Mouse (Mus musculus): Measurements from ENCODE around the gene 4933428G20Rik. TPM values are rescaled to one million over a fixed set of nuclear protein-coding genes. Genes with fewer than 3 reads are reported as not detected.

The 4933428G20Rik gene
- 0.71 and 0.89 TPM in 2 replicates for polyA plus RNA-seq (2015; fragmentation: Nextera tagmentation; extraction: Ambion mirVana)

DNA sequence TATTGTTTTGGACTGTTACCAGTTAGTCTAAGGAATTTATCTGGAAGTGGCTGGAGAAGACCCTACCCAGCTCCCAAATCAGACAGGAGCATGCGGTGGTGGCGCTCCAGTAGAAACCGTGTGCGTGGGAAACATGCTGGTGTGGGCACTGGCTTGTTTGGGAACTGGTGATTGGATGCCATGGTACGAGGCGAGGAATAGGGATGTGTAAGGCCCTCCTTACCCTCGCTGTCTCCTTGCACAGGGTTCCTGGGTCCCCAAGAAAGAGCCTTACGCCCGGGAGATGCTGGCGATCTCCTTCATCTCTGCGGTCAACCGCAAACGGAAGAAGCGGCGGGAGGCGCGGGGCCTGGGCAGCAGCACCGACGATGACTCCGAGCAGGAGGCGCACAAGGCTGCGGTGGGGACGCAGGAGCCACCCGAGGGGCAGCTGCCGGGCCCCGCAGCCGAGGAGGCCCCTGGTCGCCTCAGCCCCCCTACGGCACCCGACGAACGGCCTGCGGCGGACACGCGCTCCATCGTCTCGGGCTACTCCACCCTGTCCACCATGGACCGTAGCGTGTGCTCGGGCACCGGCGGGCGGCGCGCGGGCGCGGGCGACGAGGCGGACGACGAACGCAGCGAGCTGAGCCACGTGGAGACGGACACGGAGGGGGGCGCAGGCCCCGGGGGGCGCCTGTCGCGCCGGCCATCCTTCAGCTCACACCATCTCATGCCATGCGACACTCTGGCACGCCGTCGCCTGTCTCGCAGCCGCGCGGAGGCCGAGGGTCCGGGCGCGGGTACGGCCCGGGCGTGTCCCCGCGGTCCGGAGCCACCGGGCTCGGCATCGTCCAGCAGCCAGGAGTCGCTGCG is at the start of gene 4933428G20Rik:
4933428G20Rik (minus strand) TSS at position 476 of the 855 bp plus-strand sequence.
- Histone ChIP-seq H3K9me3 (no peaks in the 10 kb centered on the region), H3K9ac (no peak within 1 kb of the TSS), H3K4me2 (peak within 1 kb of the TSS; percentile 39), H3K27me3 (replicated peaks) (peaks cover 26% of the 10 kb centered on the region), H3K36me3 (peaks cover 6% of the 10 kb centered on the region; the same call in 1 of the 2 replicates), H3K4me3 (replicated peaks) (peak within 1 kb of the TSS; percentile 16), H3K4me1 (0 out of 2 replicates have a peak, but pooled peaks cover 11% of the 10 kb centered on the region), H3K27ac (no peak within 1 kb of the TSS)
- 40% methylated on average over 87 of the region's 88 CpGs for WGBS
- no peak for ATAC-seq (ENCODE audit: insufficient read depth, low FRiP score, low read depth)

DNA sequence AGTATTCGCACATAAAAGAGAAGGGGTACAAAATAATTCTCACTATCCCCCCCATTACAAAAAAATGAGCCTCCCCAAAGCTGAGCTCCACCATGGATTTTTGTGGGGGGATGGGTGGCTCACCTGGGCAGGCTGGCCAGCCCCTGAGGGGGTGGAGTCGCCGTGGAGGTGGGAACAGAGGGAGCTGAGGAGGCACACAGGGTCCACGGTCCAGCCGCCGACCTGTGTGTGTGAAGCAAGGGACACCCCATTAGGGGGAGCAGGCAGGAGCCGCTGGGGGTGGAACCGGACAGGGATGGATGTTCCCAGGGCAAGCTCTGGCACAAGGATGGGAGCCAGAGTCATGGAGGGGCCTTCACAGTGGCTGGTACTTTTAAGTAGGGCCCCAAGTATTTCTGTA is 48.6 kb upstream of the 4933428G20Rik start:
- Histone ChIP-seq H3K27me3 (replicated peaks) (peaks cover 84% of the 10 kb centered on the region), H3K4me2 (no peak overlapping the region), H3K36me3 (no peaks in the 10 kb centered on the region), H3K27ac (no peak overlapping the region), H3K9me3 (no peaks in the 10 kb centered on the region), H3K4me3 (replicated peaks) (no peak overlapping the region), H3K4me1 (peaks cover 9% of the 10 kb centered on the region), H3K9ac (no peak overlapping the region)
- no peak for ATAC-seq (ENCODE audit: insufficient read depth, low FRiP score, low read depth)
- 47% methylated on average over 8 of the region's 8 CpGs for WGBS

DNA sequence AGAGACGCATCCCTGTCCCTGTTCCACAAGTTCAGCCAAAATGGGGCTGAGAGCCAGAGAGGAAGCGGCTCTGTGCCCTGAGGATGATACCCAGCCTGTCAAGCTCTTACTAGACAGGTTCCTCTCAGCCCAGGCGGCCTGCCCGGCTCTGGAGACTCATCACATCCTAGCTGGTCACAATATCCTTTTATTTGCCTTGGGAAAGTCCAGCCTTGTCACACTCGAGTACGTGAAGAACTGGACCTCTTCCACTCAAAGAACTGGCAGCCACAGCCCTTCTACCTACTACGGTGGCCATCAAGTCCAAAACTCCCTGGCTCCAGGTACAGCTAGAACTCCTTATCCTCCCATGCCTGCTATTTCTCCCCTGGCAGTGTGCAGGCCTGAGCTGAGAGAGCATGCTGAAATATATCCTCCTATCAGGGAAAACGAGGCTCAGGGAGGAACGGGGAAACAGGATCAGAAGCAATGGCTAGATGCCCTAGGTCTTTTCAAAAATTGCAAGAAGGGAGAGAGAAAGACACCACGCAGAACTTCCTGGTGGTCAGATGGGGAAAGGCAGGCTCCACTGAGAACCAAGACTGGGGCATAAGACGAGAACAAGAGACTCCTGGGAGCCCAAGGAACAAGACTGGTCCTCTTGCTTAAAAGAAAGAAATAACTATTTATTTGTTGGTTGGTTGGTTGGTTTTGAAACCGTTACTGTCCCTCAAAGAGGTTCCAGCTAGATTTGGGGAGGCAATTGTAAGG is 48.0 kb upstream of the 4933428G20Rik start:
- Histone ChIP-seq H3K36me3 (no peaks in the 10 kb centered on the region), H3K4me2 (no peak overlapping the region), H3K4me3 (replicated peaks) (no peak overlapping the region), H3K4me1 (peaks cover 9% of the 10 kb centered on the region), H3K9ac (no peak overlapping the region), H3K27me3 (replicated peaks) (peaks cover 90% of the 10 kb centered on the region), H3K27ac (no peak overlapping the region), H3K9me3 (no peaks in the 10 kb centered on the region)
- no peak for ATAC-seq (ENCODE audit: insufficient read depth, low FRiP score, low read depth)
- 66% methylated on average over 12 of the region's 12 CpGs for WGBS

DNA sequence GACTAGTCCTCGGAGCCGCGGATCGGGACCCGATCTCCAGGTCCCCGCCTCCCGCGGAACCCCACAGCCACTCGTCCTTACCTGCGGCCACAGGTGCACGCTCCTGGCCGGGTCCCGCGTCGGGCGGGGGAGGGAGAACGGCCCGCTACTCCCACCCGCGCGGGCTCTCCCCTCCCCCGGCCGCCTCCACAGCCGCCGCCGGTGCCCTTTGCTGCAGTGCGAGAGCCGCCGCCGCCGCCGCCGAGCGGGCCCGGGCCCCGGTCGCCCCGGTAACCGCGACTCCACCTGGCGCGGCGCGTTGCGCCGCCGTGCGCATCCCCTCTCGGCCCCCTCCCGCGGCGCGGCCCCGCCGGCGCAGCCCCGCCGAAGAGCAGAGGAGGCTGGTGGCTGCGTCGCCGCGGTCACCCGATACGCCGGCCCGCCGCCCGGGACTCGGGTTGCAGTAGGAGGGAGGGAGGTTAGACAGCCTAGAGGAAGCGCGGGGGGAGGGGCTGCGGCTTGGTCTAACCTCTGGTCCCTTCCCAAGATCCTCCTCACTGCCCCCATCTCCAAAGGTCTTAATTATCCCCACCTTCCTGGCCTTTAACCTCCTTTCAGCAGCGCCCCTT is 46.8 kb upstream of the 4933428G20Rik start:
- Histone ChIP-seq H3K27me3 (replicated peaks) (peaks cover 90% of the 10 kb centered on the region), H3K4me1 (peaks cover 9% of the 10 kb centered on the region), H3K4me3 (replicated peaks) (peak overlapping the region; percentile 57), H3K9me3 (no peaks in the 10 kb centered on the region), H3K9ac (peak overlapping the region; percentile 34; the same call in 1 of the 2 replicates), H3K4me2 (peak overlapping the region; percentile 99), H3K36me3 (no peaks in the 10 kb centered on the region), H3K27ac (no peak overlapping the region)
- ATAC-seq (ENCODE audit: insufficient read depth, low FRiP score, low read depth) = peak; percentile 28; the same call in 1 of the 2 replicates
- 1% methylated on average over 45 of the region's 73 CpGs for WGBS

DNA sequence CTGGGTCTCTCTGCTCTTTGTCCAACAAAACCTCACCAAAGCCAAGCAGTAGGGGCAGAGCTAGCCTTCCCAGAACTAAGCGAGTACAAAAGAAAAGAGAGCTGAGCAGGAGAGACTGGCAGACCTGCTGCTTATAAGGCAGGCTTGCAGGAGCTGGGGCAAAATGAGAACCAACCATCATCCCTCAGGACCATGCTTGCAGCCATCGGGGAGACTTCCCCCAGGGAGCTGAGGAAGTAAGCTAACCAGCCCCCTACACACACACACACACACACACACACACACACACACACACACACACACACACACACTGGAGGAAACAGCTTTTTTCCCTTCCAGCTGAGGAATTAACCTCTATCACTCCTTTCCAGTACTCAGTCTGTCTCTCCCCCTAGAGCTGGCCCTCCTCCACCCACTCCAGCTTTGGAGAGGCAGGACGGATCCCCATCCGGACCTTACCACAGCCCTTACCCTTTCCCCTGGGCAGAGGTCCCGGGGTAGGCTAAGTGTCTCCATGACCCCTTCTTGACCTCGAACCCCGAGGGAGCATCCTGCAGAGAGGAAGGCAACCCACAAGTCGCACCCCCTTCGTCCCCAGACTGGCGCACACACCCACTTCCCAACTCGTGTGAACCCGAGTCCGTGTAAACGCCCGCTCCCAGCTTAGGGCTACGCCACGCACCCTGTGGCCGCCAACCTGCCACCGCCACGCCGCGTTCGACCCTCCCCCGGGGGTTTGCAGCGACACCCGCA is 45.8 kb upstream of the 4933428G20Rik start:
- peak overlapping the region; percentile 99 for H3K4me2 ChIP-seq
- no peaks in the 10 kb centered on the region for H3K9me3 ChIP-seq
- no peaks in the 10 kb centered on the region for H3K36me3 ChIP-seq
- peak overlapping the region; percentile 57 for H3K4me3 ChIP-seq (replicated peaks)
- peaks cover 11% of the 10 kb centered on the region for H3K4me1 ChIP-seq
- no peak overlapping the region for H3K27ac ChIP-seq
- H3K27me3 ChIP-seq (replicated peaks) = peaks cover 81% of the 10 kb centered on the region
- 0 out of 2 replicates have a peak overlapping the region, but pooled peaks have one; percentile 34 for H3K9ac ChIP-seq
- 5% methylated on average over 26 of the region's 26 CpGs for WGBS
- ATAC-seq (ENCODE audit: insufficient read depth, low FRiP score, low read depth) = no peak

DNA sequence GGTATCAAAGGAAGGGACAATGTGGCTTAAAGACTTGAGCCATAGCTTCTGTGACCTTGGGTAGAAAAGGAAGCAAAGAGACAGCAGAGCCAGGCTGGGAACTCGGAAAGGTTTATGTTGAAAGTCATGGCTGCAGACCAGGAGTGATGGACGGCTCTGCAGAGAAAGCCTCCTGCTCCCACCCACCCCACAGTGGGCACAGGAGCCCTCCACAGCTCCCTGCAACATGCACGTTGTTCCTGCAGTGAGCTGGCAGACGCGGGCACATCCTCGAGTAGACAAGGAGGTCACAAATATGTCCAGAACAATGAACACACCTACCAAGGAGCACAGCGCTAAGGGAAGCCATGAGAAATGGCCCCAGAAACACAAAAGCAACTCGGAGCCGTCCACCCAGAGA is 43.7 kb upstream of the 4933428G20Rik start:
- H3K9me3 ChIP-seq = no peaks in the 10 kb centered on the region
- H3K4me1 ChIP-seq = peaks cover 12% of the 10 kb centered on the region
- 78% methylated on average over 9 of the region's 9 CpGs for WGBS
- no peak overlapping the region for H3K9ac ChIP-seq
- no peak overlapping the region for H3K4me3 ChIP-seq (replicated peaks)
- ATAC-seq (ENCODE audit: insufficient read depth, low FRiP score, low read depth) = no peak
- H3K27ac ChIP-seq = no peak overlapping the region
- H3K4me2 ChIP-seq = no peak overlapping the region
- no peaks in the 10 kb centered on the region for H3K36me3 ChIP-seq
- H3K27me3 ChIP-seq (replicated peaks) = peaks cover 60% of the 10 kb centered on the region

DNA sequence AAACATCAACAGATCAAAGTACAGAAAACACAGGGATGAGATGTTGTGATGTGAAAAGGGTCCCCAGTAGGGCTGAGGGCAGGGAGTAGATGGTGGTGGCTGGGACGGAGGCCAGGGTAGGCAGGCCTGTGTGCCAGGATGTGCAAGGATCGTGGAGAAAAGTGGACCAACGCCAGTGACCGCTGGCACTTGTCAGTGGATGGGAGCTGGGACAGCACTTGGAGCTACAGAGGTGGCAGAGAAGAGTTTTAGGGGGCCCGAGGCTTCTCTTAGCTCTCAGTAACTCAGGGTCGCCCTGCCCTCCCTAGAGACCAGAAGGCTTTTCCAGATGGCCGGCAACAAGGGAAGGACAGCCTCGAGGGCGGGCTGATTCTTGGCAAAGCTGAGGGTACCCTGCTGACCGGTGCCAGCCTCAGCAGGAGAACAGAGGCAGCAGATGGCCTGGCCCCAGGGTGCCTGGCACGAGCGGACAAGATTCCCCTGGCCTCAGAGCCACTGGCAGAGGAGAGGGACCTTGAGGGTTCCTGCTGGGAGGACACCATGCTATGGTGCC is 43.1 kb upstream of the 4933428G20Rik start:
- Histone ChIP-seq H3K9ac (no peak overlapping the region), H3K27me3 (replicated peaks) (peaks cover 53% of the 10 kb centered on the region), H3K9me3 (no peaks in the 10 kb centered on the region), H3K4me1 (peaks cover 12% of the 10 kb centered on the region), H3K4me2 (no peak overlapping the region), H3K4me3 (replicated peaks) (no peak overlapping the region), H3K27ac (no peak overlapping the region), H3K36me3 (no peaks in the 10 kb centered on the region)
- 56% methylated on average over 12 of the region's 12 CpGs for WGBS
- ATAC-seq (ENCODE audit: insufficient read depth, low FRiP score, low read depth) = no peak

DNA sequence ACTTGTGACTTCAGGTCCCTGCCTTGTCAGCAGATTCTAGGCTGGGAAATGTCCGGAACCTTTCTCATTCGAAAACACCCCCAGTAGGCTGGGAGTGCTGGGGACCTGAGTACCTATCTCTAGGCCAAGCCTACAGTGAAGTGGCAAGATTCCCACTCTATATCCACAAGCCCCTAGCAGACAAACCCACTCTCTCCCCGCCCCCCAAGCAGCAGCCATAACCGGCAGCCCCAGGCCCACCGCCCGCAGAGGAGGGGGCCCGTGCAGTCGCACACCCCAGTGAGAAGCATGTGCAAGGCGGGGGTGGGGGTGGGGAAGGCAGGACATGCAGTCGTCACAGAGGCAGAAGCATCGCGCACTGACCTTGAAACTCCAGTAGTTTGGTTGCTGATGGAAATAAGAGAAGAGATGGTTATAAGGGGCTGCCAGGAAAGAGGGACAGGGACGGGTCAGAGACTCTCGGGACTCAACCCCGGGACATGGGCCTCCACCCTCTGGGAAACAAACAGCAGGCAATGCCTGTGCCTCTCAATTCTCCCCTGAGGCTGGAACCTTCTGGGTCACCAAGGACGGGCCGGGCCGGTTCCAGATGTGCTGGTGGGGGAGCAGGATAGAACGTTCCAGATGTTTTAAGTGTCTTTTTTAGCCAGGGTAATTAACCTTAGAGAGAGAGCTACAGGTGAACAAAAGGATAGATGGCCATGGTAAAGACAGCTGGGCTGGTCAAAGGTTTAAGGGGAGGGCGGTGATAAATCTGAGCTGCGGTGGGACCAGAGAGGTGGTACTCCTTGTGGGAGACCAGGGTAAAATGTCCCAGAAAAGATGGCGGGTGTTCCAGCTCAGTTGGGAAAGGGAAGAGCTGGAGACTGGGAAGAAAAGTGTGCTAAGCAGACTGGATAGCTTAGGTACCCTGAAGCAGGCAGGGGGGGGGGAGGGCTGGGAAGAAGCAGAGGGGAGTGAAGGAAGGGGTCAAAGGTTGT is 42.3 kb upstream of the 4933428G20Rik start:
- H3K9ac ChIP-seq = no peak overlapping the region
- no peak overlapping the region for H3K4me2 ChIP-seq
- H3K27me3 ChIP-seq (replicated peaks) = peaks cover 51% of the 10 kb centered on the region
- H3K9me3 ChIP-seq = no peaks in the 10 kb centered on the region
- ATAC-seq (ENCODE audit: insufficient read depth, low FRiP score, low read depth) = no peak
- H3K4me3 ChIP-seq (replicated peaks) = no peak overlapping the region
- no peak overlapping the region for H3K27ac ChIP-seq
- H3K36me3 ChIP-seq = no peaks in the 10 kb centered on the region
- H3K4me1 ChIP-seq = peaks cover 12% of the 10 kb centered on the region
- 76% methylated on average over 22 of the region's 22 CpGs for WGBS

DNA sequence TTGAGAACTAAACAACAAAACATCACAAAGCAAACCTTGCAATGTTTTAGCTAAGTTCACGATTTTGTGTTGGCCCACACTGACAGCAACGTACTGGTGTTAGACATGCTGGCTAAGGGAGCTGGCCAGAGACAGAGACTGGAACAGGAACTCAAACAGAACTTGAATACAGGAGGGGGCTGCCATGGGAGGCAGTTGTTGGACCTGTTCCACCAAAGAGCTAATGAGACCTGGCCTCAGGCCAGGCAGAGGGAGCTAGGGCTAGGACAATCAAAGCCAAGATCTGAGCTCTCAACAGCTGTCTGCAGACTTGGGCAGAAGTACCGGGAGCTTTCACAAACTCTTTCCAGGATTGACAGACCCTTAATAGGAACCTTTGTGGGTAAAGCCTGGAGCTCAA is 40.5 kb upstream of the 4933428G20Rik start:
- Histone ChIP-seq H3K4me1 (peaks cover 13% of the 10 kb centered on the region), H3K9ac (no peak overlapping the region), H3K27me3 (replicated peaks) (peaks cover 52% of the 10 kb centered on the region), H3K27ac (no peak overlapping the region), H3K9me3 (no peaks in the 10 kb centered on the region), H3K4me2 (no peak overlapping the region), H3K4me3 (replicated peaks) (no peak overlapping the region), H3K36me3 (no peaks in the 10 kb centered on the region)
- ATAC-seq (ENCODE audit: insufficient read depth, low FRiP score, low read depth) = peak; percentile 40; the same call in 1 of the 2 replicates
- 21% methylated on average over 3 of the region's 3 CpGs for WGBS

DNA sequence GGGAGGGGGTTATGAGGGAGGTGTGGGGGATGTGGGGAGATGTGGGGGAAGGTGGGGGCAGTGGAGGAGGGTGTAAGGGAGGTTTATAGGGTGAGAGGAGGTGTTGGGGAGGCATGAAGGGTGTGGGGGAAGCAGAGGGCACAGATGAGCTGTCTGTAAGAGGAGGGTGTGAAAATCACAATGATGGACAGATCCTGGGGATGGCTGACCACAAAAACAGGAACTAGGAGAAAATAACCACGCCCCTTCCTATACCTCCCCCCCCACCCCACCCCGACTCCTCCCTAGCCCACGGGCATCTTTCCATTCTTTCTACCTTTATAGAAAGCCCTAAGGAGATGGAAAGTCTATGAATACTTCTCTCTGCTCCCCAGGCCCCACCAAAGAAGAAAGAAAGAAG is 40.0 kb upstream of the 4933428G20Rik start:
- no peaks in the 10 kb centered on the region for H3K36me3 ChIP-seq
- no peak overlapping the region for H3K4me3 ChIP-seq (replicated peaks)
- H3K4me1 ChIP-seq = peaks cover 15% of the 10 kb centered on the region
- WGBS = 53% methylated on average over 3 of the region's 3 CpGs
- peaks cover 52% of the 10 kb centered on the region for H3K27me3 ChIP-seq (replicated peaks)
- no peak overlapping the region for H3K4me2 ChIP-seq
- no peak overlapping the region for H3K27ac ChIP-seq
- no peak for ATAC-seq (ENCODE audit: insufficient read depth, low FRiP score, low read depth)
- H3K9me3 ChIP-seq = no peaks in the 10 kb centered on the region
- no peak overlapping the region for H3K9ac ChIP-seq
